Mouse (Mus musculus) lung, adult 2 months (tissue): ENCODE measurements around the gene Mecom.

ENCODE experiments used
- CTCF ChIP-seq: fragments of 200-500 bp; IDR thresholded peaks from 2 replicates; pipeline ENCODE4 v1.5.1; 2011; ENCODE audit warnings: mild to moderate bottlenecking, low read length, control low read depth; ENCODE audit not compliant: insufficient read depth
- POLR2A ChIP-seq: fragments of 200-500 bp; IDR thresholded peaks from 2 replicates; pipeline ENCODE4 v1.6.1; 2011; ENCODE audit warnings: low read depth, mild to moderate bottlenecking, control low read depth, low read length, borderline replicate concordance; ENCODE audit errors: extremely low read depth

- TF ChIP-seq CTCF (no peak), POLR2A (no peak)
Observed at GRCm38 (mm10) chr3:30468068-30468835, 79.6 kb downstream of the Mecom start.
